ENCODE assay signal across 26 mouse cellular contexts in genomic region chr5:3600790-3601189, GRCm38 (mm10). TPM values are rescaled to one million over a fixed set of nuclear protein-coding genes. Genes with fewer than 3 reads are reported as not detected.
"Had no signal": no experiment of that assay in that cellular context is flagged by ENCODE, and none has a peak within 500 bp of the region (broad histone marks: within the 10 kb centered on the region; RNA-seq: fewer than 3 reads in every experiment).

No protein-coding gene starts in this region.

- ATAC-seq: midbrain, embryonic 16.5 days had no signal

- H3K4me2 ChIP-seq: liver, embryonic 15.5 days; lung, embryonic 14.5 days; midbrain, embryonic 12.5 days; neural tube, embryonic 13.5 days; neural tube, embryonic 15.5 days had no signal

- H3K4me3 ChIP-seq: liver, embryonic 15.5 days; midbrain, embryonic 10.5 days; midbrain, embryonic 12.5 days; myocyte; neural tube, embryonic 13.5 days; neural tube, embryonic 15.5 days had no signal

- H3K27ac ChIP-seq: liver, embryonic 15.5 days; midbrain, embryonic 10.5 days; midbrain, embryonic 12.5 days; neural tube, embryonic 13.5 days; neural tube, embryonic 15.5 days had no signal

- DNase-seq: lung, adult 18-20 months; lung, embryonic 14.5 days; lung, postnatal 14 days; lung, postnatal 4 days; midbrain, embryonic 14.5 days; retina, postnatal 1 day; right cerebral cortex, adult 18-20 months; right cerebral cortex, postnatal 25 days; right cerebral cortex, postnatal 4 days; spleen, adult 18-20 months; thymus, adult 18-20 months; thymus, postnatal 14 days had no signal

- H3K9ac ChIP-seq: liver, embryonic 15.5 days; lung, embryonic 14.5 days; midbrain, embryonic 12.5 days; neural tube, embryonic 13.5 days; neural tube, embryonic 15.5 days had no signal

- H3K9me3 ChIP-seq: liver, embryonic 15.5 days; midbrain, embryonic 10.5 days; midbrain, embryonic 12.5 days; neural tube, embryonic 13.5 days; neural tube, embryonic 15.5 days had no signal

- H3K27me3 ChIP-seq: liver, embryonic 15.5 days; midbrain, embryonic 12.5 days; neural tube, embryonic 13.5 days; neural tube, embryonic 15.5 days had no signal

RNA-seq across cellular contexts. Expression of gene Tmbim7, which starts 50.2 kb away (rescaled TPM):
- total RNA-seq: megakaryocyte, adult 5-6 weeks had no signal
- polyA plus RNA-seq: liver, embryonic 15.5 days; lung, embryonic 14.5 days; lung, embryonic 16.5 days; midbrain, embryonic 10.5 days; midbrain, embryonic 14.5 days; midbrain, embryonic 16.5 days; myocyte; neural tube, embryonic 11.5 days; neural tube, embryonic 13.5 days; neural tube, embryonic 15.5 days; small intestine, adult 2 months; stomach, embryonic 14.5 days; stomach, embryonic 16.5 days; thymus, postnatal 0 days had no signal
